Mouse (Mus musculus): Measurements from ENCODE around the gene Chd1.

GRCm38 (mm10) chr17:15787036-15787435 lies 82.3 kb downstream of the Chd1 start:
- TF ChIP-seq CTCF (IDR thresholded peaks at IDR 0.05; ENCODE audit: borderline replicate concordance, extremely low read depth, insufficient read depth, insufficient read length), result peak; percentile 60; the same call in 1 of the 2 replicates
- no peak for TF ChIP-seq POLR2A (IDR thresholded peaks at IDR 0.05; ENCODE audit: borderline replicate concordance, extremely low read depth, insufficient read depth, insufficient read length, poor library complexity, severe bottlenecking)

Data from brain, embryonic 14.5 days (tissue).